Mouse (Mus musculus): ENCODE data around the gene Ccdc113.

DNA sequence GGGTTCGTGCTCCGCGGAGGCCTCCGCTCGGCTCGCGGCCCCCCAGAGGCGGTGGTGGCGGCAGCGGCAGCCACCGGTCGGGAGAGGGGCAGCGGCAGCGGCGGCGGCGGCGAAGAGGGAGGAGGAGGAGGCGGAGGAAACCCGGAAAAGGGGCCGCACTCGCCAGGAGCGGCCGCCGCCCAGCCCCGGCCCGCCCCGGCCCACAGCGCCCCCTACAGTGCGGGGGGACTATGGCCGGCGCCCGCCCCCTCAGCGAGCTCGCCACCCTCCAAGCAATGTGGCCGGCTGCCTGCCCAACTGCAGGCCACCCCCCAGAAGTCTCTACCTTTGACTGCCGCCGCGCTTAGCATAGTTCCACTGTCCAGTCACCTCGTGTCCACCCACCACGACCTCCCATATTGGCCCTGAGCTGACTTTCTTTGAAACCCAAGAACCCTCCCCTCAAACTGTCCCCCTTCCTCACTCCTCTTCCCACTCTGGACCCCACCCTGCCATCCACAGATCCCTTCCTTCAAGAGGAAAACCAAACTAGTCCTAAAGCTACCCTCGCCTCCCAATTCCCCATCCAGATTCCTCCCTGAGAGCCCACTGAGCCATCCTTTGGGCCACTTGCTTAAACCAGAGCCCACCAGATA, 45.1 kb upstream of the Ccdc113 start:
- peak; percentile 78 for TF ChIP-seq CTCF (IDR thresholded peaks at IDR 0.05; ENCODE audit: low read depth)
- no peak for TF ChIP-seq EP300 (optimal IDR thresholded peaks at IDR 0.05)
